22 mouse cellular contexts compared by ENCODE assay signal in genomic region chr7:96799816-96800215, GRCm38 (mm10).
DNase-seq lines count a peak whose midpoint lies in the region; ATAC-seq lines count a peak whose summit lies in the region.
"Had no signal": no experiment of that assay in that cellular context is flagged by ENCODE, and none has a peak within 500 bp of the region (broad histone marks: within the 10 kb centered on the region; RNA-seq: fewer than 3 reads in every experiment).

No protein-coding gene starts in this region.

- peaks cover 51% of the 10 kb centered on the region for H3K4me1 ChIP-seq in forebrain, embryonic 10.5 days
- peaks cover 42% of the 10 kb centered on the region for H3K4me1 ChIP-seq in forebrain, embryonic 15.5 days
- H3K4me1 ChIP-seq in hindbrain, embryonic 11.5 days (replicated peaks; ENCODE audit: control insufficient read depth, insufficient read depth, low read length): peaks cover 17% of the 10 kb centered on the region
- peaks cover 27% of the 10 kb centered on the region for H3K4me1 ChIP-seq in hindbrain, embryonic 14.5 days (replicated peaks; ENCODE audit: control insufficient read depth, insufficient read depth, low read length)

- DNase-seq in forebrain, embryonic 10.5 days (ENCODE audit: extremely low spot score, low spot score): no peak
- peak; percentile 45 for DNase-seq in hindbrain, embryonic 11.5 days (ENCODE audit: low spot score)
- no peak for DNase-seq in hindbrain, embryonic 14.5 days (ENCODE audit: low spot score)
- peak; percentile 61 for DNase-seq in embryo, embryonic 10.5 days (ENCODE audit: low spot score)
- DNase-seq in retina, postnatal 1 day: peak; percentile 81
- no peak for DNase-seq in kidney, adult 8-10 months
- DNase-seq: adrenal gland, postnatal 10 days; cerebellum, adult 11 months; cerebellum, adult 8-10 months; cerebellum, postnatal 25 days; gastrocnemius, postnatal 14 days; heart, adult 2 months; heart, postnatal 14 days; kidney, adult 11 months had no signal

- peaks cover 43% of the 10 kb centered on the region for H3K27me3 ChIP-seq in forebrain, embryonic 10.5 days (ENCODE audit: poor library complexity, severe bottlenecking)
- no peaks in the 10 kb centered on the region for H3K27me3 ChIP-seq in forebrain, embryonic 15.5 days
- no peaks in the 10 kb centered on the region for H3K27me3 ChIP-seq in hindbrain, embryonic 11.5 days (ENCODE audit: control insufficient read depth, insufficient read depth, low read length)
- no peaks in the 10 kb centered on the region for H3K27me3 ChIP-seq in hindbrain, embryonic 14.5 days (ENCODE audit: control insufficient read depth, insufficient read depth, low read length)
- H3K27me3 ChIP-seq: CH12.LX; embryonic facial prominence, embryonic 12.5 days; heart, embryonic 15.5 days; Patski had no signal

- peaks cover 52% of the 10 kb centered on the region for H3K36me3 ChIP-seq in forebrain, embryonic 10.5 days (replicated peaks)
- H3K36me3 ChIP-seq in forebrain, embryonic 15.5 days: peaks cover 6% of the 10 kb centered on the region
- no peaks in the 10 kb centered on the region for H3K36me3 ChIP-seq in hindbrain, embryonic 11.5 days (ENCODE audit: control insufficient read depth, insufficient read depth, low read length)
- no peaks in the 10 kb centered on the region for H3K36me3 ChIP-seq in hindbrain, embryonic 14.5 days (replicated peaks; ENCODE audit: control insufficient read depth, insufficient read depth)
- H3K36me3 ChIP-seq: heart, embryonic 15.5 days had no signal

- no peaks in the 10 kb centered on the region for H3K9me3 ChIP-seq in forebrain, embryonic 10.5 days
- no peaks in the 10 kb centered on the region for H3K9me3 ChIP-seq in forebrain, embryonic 15.5 days
- no peaks in the 10 kb centered on the region for H3K9me3 ChIP-seq in hindbrain, embryonic 11.5 days (ENCODE audit: control insufficient read depth, low read length)
- H3K9me3 ChIP-seq in hindbrain, embryonic 14.5 days (ENCODE audit: control insufficient read depth, low read length): no peaks in the 10 kb centered on the region
- H3K9me3 ChIP-seq: embryonic facial prominence, embryonic 12.5 days; heart, embryonic 15.5 days had no signal

- H3K4me3 ChIP-seq in forebrain, embryonic 10.5 days: no peak overlapping the region
- H3K4me3 ChIP-seq in forebrain, embryonic 15.5 days: no peak overlapping the region
- no peak overlapping the region for H3K4me3 ChIP-seq in hindbrain, embryonic 11.5 days (ENCODE audit: low read depth, low read length)
- H3K4me3 ChIP-seq in hindbrain, embryonic 14.5 days (replicated peaks; ENCODE audit: low read length): no peak overlapping the region
- H3K4me3 ChIP-seq: embryonic facial prominence, embryonic 12.5 days; heart, adult 2 months; heart, embryonic 15.5 days had no signal

- no peak overlapping the region for H3K9ac ChIP-seq in forebrain, embryonic 15.5 days (replicated peaks)
- no peak overlapping the region for H3K9ac ChIP-seq in hindbrain, embryonic 11.5 days (ENCODE audit: low read depth, low read length)
- H3K9ac ChIP-seq in hindbrain, embryonic 14.5 days: no peak overlapping the region
- H3K9ac ChIP-seq: embryonic facial prominence, embryonic 12.5 days; heart, embryonic 15.5 days had no signal

- no peak overlapping the region for H3K4me2 ChIP-seq in forebrain, embryonic 15.5 days (replicated peaks)
- H3K4me2 ChIP-seq in hindbrain, embryonic 11.5 days (replicated peaks; ENCODE audit: low read depth, low read length): no peak overlapping the region
- H3K4me2 ChIP-seq in hindbrain, embryonic 14.5 days (replicated peaks): no peak overlapping the region
- H3K4me2 ChIP-seq: embryonic facial prominence, embryonic 12.5 days; heart, embryonic 11.5 days; heart, embryonic 15.5 days had no signal

- ATAC-seq in forebrain, embryonic 15.5 days (replicated peaks): no peak
- ATAC-seq in hindbrain, embryonic 11.5 days (ENCODE audit: low FRiP score): peak; percentile 23; the same call in 1 of the 2 replicates
- ATAC-seq in hindbrain, embryonic 14.5 days (ENCODE audit: low FRiP score): no peak
- ATAC-seq: forebrain, embryonic 16.5 days; hindbrain, embryonic 16.5 days; Patski had no signal

- WGBS in forebrain, embryonic 10.5 days: 40% methylated on average over 5 of the region's 5 CpGs
- 33% methylated on average over 5 of the region's 5 CpGs for WGBS in forebrain, embryonic 15.5 days
- 23% methylated on average over 5 of the region's 5 CpGs for whole genome bisulfite sequencing in hindbrain, embryonic 11.5 days
- 15% methylated on average over 5 of the region's 5 CpGs for WGBS in hindbrain, embryonic 14.5 days

- H3K27ac ChIP-seq in forebrain, embryonic 10.5 days: 0 out of 2 replicates have a peak overlapping the region, but pooled peaks have one; percentile 44
- no peak overlapping the region for H3K27ac ChIP-seq in forebrain, embryonic 15.5 days (replicated peaks)
- no peak overlapping the region for H3K27ac ChIP-seq in hindbrain, embryonic 11.5 days (ENCODE audit: low read depth, low read length)
- H3K27ac ChIP-seq in hindbrain, embryonic 14.5 days: no peak overlapping the region
- H3K27ac ChIP-seq: heart, adult 2 months; heart, embryonic 15.5 days had no signal

Comparison
In these comparisons a context has a peak if more than half of its experiments do, and no peak if none do; other contexts are left out.
1. DNase-seq: peak in hindbrain, embryonic 11.5 days (single experiment), embryo, embryonic 10.5 days (single experiment) and retina, postnatal 1 day (single experiment); none in forebrain, embryonic 10.5 days (single experiment), hindbrain, embryonic 14.5 days (single experiment) and kidney, adult 8-10 months (0 of 2).